Mouse (Mus musculus): ENCODE results near the gene Mcrip1.

DNA sequence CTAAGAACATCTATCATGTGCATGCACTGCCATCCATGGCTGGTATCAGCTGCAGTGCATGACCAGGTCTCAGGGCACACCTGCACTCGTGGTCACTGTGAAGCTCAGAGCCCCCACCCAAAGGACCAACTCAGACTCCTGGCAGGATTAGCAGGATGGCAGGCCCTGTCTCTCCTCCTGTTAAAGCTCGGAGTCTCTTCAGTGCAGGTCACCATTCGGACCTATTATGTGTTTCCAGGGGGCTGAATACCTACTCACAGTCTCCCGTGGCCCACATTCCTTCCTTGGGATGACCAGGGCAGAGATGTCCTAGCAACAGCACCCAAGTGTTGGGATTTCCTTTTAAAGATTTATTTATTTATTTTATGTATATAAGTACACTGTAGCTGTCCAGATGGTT lies 32.4 kb downstream of the Mcrip1 start:
- TF ChIP-seq EP300 (IDR thresholded peaks at IDR 0.05), result no peak
- TF ChIP-seq CTCF (IDR thresholded peaks at IDR 0.05), result no peak

Data from lung, postnatal 0 days (tissue).